Mouse (Mus musculus): ENCODE measurements around the gene Hprt. TPM values are rescaled to one million over a fixed set of nuclear protein-coding genes. Genes with fewer than 3 reads are reported as not detected.

Hprt gene
- polyA plus RNA-seq, 1 experiment from 2014 or later = 196 TPM

DNA sequence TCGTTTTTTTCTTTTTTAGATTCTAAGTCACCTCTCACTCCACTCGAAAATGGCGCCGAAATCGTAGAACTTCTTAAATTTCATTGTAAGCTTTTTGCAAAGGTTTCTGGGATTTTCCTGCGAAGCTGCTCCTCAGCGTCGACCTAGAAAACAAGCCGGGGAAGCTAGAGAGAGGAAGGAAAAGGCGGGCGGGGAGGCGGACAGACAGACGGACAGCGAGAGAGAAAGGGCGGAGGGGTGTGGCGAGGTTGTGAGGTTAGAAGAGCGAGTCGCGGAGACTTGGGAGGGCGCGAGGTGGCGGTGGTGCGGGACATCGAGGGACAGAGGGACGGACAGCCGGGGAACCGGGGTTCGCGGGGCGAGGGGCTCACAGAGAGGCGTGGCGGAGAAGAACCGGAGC lies 68.7 kb downstream of the Hprt start:
- H3K4me2 ChIP-seq (ENCODE audit: low read length) = peak overlapping the region; percentile 63
- 26% methylated on average over 33 of the region's 33 CpGs for WGBS
- no peak for TF ChIP-seq CTCF (IDR thresholded peaks at IDR 0.05; ENCODE audit: low read depth)

GRCm38 (mm10) chrX:53057054-53057759 lies 69.3 kb downstream of the Hprt start:
- peak overlapping the region; percentile 64 for H3K4me3 ChIP-seq (replicated peaks; ENCODE audit: low read depth, low read length)
- H3K36me3 ChIP-seq (ENCODE audit: insufficient read depth, low read length) = no peaks in the 10 kb centered on the region
- peak overlapping the region; percentile 93 for H3K27ac ChIP-seq
- TF ChIP-seq CTCF (IDR thresholded peaks at IDR 0.05; ENCODE audit: low read depth) = no peak
- peak overlapping the region; percentile 63 for H3K4me2 ChIP-seq (ENCODE audit: low read length)
- H3K4me1 ChIP-seq (replicated peaks; ENCODE audit: insufficient read depth, low read length) = 0 out of 2 replicates have a peak, but pooled peaks cover 3% of the 10 kb centered on the region
- peak overlapping the region; percentile 83 for H3K9ac ChIP-seq (ENCODE audit: low read depth, low read length)
- H3K27me3 ChIP-seq (ENCODE audit: insufficient read depth, low read length) = no peaks in the 10 kb centered on the region
- no peaks in the 10 kb centered on the region for H3K9me3 ChIP-seq (replicated peaks; ENCODE audit: low read length)
- WGBS = 22% methylated on average over 42 of the region's 42 CpGs
- peak; percentile 93 for DNase-seq (ENCODE audit: low spot score)
- peak; percentile 92 for ATAC-seq (replicated peaks; ENCODE audit: low FRiP score, low read depth)

More for the DNA sequence above, 68.7 kb downstream of the Hprt start:
- Histone ChIP-seq H3K4me3 (replicated peaks; ENCODE audit: low read depth, low read length) (peak overlapping the region; percentile 64), H3K9ac (ENCODE audit: low read depth, low read length) (peak overlapping the region; percentile 83), H3K36me3 (ENCODE audit: insufficient read depth, low read length) (no peaks in the 10 kb centered on the region), H3K27ac (peak overlapping the region; percentile 93), H3K9me3 (replicated peaks; ENCODE audit: low read length) (no peaks in the 10 kb centered on the region), H3K27me3 (ENCODE audit: insufficient read depth, low read length) (no peaks in the 10 kb centered on the region), H3K4me1 (replicated peaks; ENCODE audit: insufficient read depth, low read length) (0 out of 2 replicates have a peak, but pooled peaks cover 3% of the 10 kb centered on the region)
- ATAC-seq (replicated peaks; ENCODE audit: low FRiP score, low read depth) (peak; percentile 22; the same call in 1 of the 2 replicates), DNase-seq (ENCODE audit: low spot score) (peak; percentile 65)

DNA sequence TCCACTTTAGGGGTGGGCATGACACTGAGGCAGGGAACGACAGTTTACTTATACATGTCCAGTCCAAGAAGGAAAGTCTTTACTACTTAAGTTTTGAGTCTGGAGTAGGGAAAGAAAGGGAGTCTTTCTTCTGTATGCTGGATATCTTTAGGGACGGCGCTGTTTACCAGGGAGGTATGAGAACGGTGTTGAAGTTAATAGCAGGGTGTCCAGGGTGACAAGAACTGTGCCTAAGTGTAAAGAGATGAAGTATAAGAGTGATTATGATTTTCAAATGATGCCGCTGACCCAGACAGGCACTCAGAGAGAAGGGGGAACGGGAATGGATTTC lies 69.8 kb downstream of the Hprt start:
- peak overlapping the region; percentile 83 for H3K9ac ChIP-seq (ENCODE audit: low read depth, low read length)

DNA sequence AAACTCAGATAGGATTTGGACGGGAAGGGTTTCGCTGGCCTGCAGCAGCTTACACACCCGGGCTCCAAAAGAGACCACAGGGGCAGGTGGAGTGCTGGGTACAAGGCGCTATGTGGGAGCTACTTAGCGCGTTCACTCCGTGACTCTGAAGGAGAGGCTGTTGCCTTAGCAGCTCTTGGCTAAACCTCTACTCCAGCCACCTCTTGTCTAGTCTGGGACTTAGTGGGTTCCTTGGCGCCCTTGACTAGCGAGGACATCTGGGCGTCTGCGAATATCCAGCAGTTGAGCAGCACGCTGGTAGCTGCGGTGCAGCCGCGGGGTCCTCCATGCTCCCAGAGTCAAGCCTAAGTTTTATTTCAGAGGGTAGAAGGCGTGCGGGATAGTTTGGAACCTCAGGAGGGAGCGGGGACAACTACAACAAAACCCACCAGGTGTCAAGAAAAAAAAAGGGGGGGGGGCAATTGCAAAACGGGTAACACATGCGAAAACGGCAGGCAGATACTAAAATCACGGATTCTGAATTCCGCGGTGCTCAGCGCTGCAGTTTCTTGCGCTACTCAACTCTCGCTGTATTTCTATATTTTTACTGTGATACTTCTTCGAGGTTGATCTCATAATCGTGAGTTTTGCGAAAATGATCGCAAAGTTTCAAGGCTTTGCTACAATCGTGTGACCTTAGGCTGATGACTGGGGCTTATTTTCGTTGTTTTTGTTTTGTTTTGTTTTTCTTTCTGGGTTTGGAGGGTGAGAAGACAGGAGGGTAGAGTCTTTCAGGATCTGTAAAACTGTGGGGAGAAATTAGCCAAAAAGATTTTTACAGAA lies 70.7 kb downstream of the Hprt start:
- 24% methylated on average over 33 of the region's 33 CpGs for WGBS
- ATAC-seq (replicated peaks; ENCODE audit: low FRiP score, low read depth) = no peak
- H3K9ac ChIP-seq (ENCODE audit: low read depth, low read length) = peak overlapping the region; percentile 42

More for the DNA sequence above, 69.8 kb downstream of the Hprt start:
- Histone ChIP-seq H3K4me1 (replicated peaks; ENCODE audit: insufficient read depth, low read length) (0 out of 2 replicates have a peak, but pooled peaks cover under 1% of the 10 kb centered on the region), H3K36me3 (ENCODE audit: insufficient read depth, low read length) (no peaks in the 10 kb centered on the region), H3K4me2 (ENCODE audit: low read length) (peak overlapping the region; percentile 63), H3K9me3 (replicated peaks; ENCODE audit: low read length) (no peaks in the 10 kb centered on the region), H3K4me3 (replicated peaks; ENCODE audit: low read depth, low read length) (no peak overlapping the region), H3K27ac (peak overlapping the region; percentile 93), H3K27me3 (ENCODE audit: insufficient read depth, low read length) (no peaks in the 10 kb centered on the region)
- no peak for TF ChIP-seq CTCF (IDR thresholded peaks at IDR 0.05; ENCODE audit: low read depth)
- ATAC-seq (replicated peaks; ENCODE audit: low FRiP score, low read depth) (no peak), DNase-seq (ENCODE audit: low spot score) (no peak)
- WGBS = 40% methylated on average over 6 of the region's 6 CpGs

GRCm38 (mm10) chrX:53059426-53060007 lies 71.6 kb downstream of the Hprt start:
- H3K9me3 ChIP-seq (replicated peaks; ENCODE audit: low read length) = no peaks in the 10 kb centered on the region
- H3K27me3 ChIP-seq (ENCODE audit: insufficient read depth, low read length) = no peaks in the 10 kb centered on the region
- TF ChIP-seq CTCF (IDR thresholded peaks at IDR 0.05; ENCODE audit: low read depth) = no peak
- H3K4me2 ChIP-seq (ENCODE audit: low read length) = peak overlapping the region; percentile 63
- 33% methylated on average over 11 of the region's 11 CpGs for WGBS
- peak overlapping the region; percentile 26; the same call in 1 of the 2 replicates for H3K4me3 ChIP-seq (replicated peaks; ENCODE audit: low read depth, low read length)
- no peak overlapping the region for H3K27ac ChIP-seq
- no peaks in the 10 kb centered on the region for H3K4me1 ChIP-seq (replicated peaks; ENCODE audit: insufficient read depth, low read length)
- no peaks in the 10 kb centered on the region for H3K36me3 ChIP-seq (ENCODE audit: insufficient read depth, low read length)
- H3K9ac ChIP-seq (ENCODE audit: low read depth, low read length) = no peak overlapping the region; the same call in 1 of the 2 replicates
- ATAC-seq (replicated peaks; ENCODE audit: low FRiP score, low read depth) (no peak), DNase-seq (ENCODE audit: low spot score) (peak; percentile 47)

More for the DNA sequence above, 70.7 kb downstream of the Hprt start:
- peak overlapping the region; percentile 26 for H3K4me3 ChIP-seq (replicated peaks; ENCODE audit: low read depth, low read length)
- peak overlapping the region; percentile 63 for H3K4me2 ChIP-seq (ENCODE audit: low read length)
- peak overlapping the region; percentile 50; the same call in 1 of the 2 replicates for H3K27ac ChIP-seq
- no peaks in the 10 kb centered on the region for H3K4me1 ChIP-seq (replicated peaks; ENCODE audit: insufficient read depth, low read length)
- no peaks in the 10 kb centered on the region for H3K36me3 ChIP-seq (ENCODE audit: insufficient read depth, low read length)
- no peak for TF ChIP-seq CTCF (IDR thresholded peaks at IDR 0.05; ENCODE audit: low read depth)
- H3K27me3 ChIP-seq (ENCODE audit: insufficient read depth, low read length) = no peaks in the 10 kb centered on the region
- no peaks in the 10 kb centered on the region for H3K9me3 ChIP-seq (replicated peaks; ENCODE audit: low read length)
- DNase-seq (ENCODE audit: low spot score) = peak; percentile 32

DNA sequence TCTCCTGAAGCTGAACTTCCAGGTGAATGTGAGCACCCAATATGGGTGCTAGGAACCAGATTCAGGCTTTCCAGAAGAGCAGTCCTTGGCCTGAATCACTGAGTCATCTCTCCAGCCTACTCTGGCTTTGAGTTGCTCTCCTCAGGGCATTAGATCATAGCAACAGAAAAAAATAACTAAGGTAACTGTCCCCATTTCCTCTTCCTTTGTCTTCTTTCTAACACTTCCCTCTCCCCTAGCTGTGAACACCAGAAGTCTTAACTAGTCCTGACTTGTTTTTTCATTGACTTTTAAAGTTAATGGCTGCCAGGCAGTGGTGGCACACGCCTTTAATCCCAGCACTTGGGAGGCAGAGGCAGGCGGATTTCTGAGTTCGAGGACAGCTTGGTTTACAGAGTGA lies 76.5 kb downstream of the Hprt start:
- ATAC-seq (replicated peaks; ENCODE audit: low FRiP score, low read depth) (no peak), DNase-seq (ENCODE audit: low spot score) (no peak)
- H3K27ac ChIP-seq = no peak overlapping the region
- H3K4me2 ChIP-seq (ENCODE audit: low read length) = no peak overlapping the region
- TF ChIP-seq CTCF (IDR thresholded peaks at IDR 0.05; ENCODE audit: low read depth) = no peak
- H3K36me3 ChIP-seq (ENCODE audit: insufficient read depth, low read length) = no peaks in the 10 kb centered on the region
- no peak overlapping the region for H3K4me3 ChIP-seq (replicated peaks; ENCODE audit: low read depth, low read length)
- no peaks in the 10 kb centered on the region for H3K4me1 ChIP-seq (replicated peaks; ENCODE audit: insufficient read depth, low read length)
- WGBS = 87% methylated on average over 3 of the region's 3 CpGs
- no peaks in the 10 kb centered on the region for H3K27me3 ChIP-seq (ENCODE audit: insufficient read depth, low read length)
- H3K9me3 ChIP-seq (replicated peaks; ENCODE audit: low read length) = no peaks in the 10 kb centered on the region
- no peak overlapping the region for H3K9ac ChIP-seq (ENCODE audit: low read depth, low read length)

MicroRNA genes within 50 kb of the gene (microRNA counts, 519-probe panel; counts per million panel counts)
- microRNA mmu-miR-322 (7,147 counts per million, percentile 95 among the panel's probes with 10 or more counts), microRNA mmu-miR-351 (4,147 counts per million, percentile 76 among the panel's probes with 10 or more counts), microRNA mmu-miR-450a-3p (330 counts per million, percentile 68 among the panel's probes with 10 or more counts), microRNA mmu-miR-450a-5p (5,818 counts per million, percentile 89 among the panel's probes with 10 or more counts), microRNA mmu-miR-450b-3p (330 counts per million, percentile 68 among the panel's probes with 10 or more counts), microRNA mmu-miR-450b-5p (330 counts per million, percentile 68 among the panel's probes with 10 or more counts), microRNA mmu-miR-503 (4,818 counts per million, percentile 81 among the panel's probes with 10 or more counts), microRNA mmu-miR-542-3p (330 counts per million, percentile 68 among the panel's probes with 10 or more counts), microRNA mmu-miR-542-5p (3,443 counts per million, percentile 72 among the panel's probes with 10 or more counts)

Small RNA genes within 50 kb of the gene (microRNA-seq; reads per million reads assigned to microRNA genes)
- 51,520 reads per million, percentile 99 among the genes with 10 or more reads in this experiment for gene Mir322
- 3,196 reads per million, percentile 88 among the genes with 10 or more reads in this experiment for gene Mir351
- 17.2 reads per million, percentile 31 among the genes with 10 or more reads in this experiment for gene Mir450-1
- 13.0 reads per million, percentile 26 among the genes with 10 or more reads in this experiment for gene Mir450-2
- 194 reads per million, percentile 59 among the genes with 10 or more reads in this experiment for gene Mir450b
- 920 reads per million, percentile 77 among the genes with 10 or more reads in this experiment for gene Mir503
- gene Mir542 = 844 reads per million, percentile 77 among the genes with 10 or more reads in this experiment

Other genes with a start within 250 kb of the Hprt start
- 11.4 and 12.4 TPM in 2 replicates for gene Ccdc160, start 196.9 kb upstream of the Hprt start, polyA plus RNA-seq (2015; fragmentation: Nextera tagmentation; extraction: Ambion mirVana)
- 23.4 and 25.0 TPM in 2 replicates for gene Phf6, start 75.9 kb upstream of the Hprt start, polyA plus RNA-seq (2015; fragmentation: Nextera tagmentation; extraction: Ambion mirVana)